Mouse (Mus musculus): ENCODE results near the gene Kndc1. TPM values are rescaled to one million over a fixed set of nuclear protein-coding genes. Genes with fewer than 3 reads are reported as not detected.

The Kndc1 gene
- polyA plus RNA-seq, 3 experiments from 2014 or later = 0.20 to 0.49 (median 0.38) TPM

GRCm38 (mm10) chr7:139951991-139952633 is 57.6 kb downstream of the Kndc1 start:
- no peak for ATAC-seq

- no peak for ATAC-seq
Observed at GRCm38 (mm10) chr7:139955505-139955904, 61.0 kb downstream of the Kndc1 start.

DNA sequence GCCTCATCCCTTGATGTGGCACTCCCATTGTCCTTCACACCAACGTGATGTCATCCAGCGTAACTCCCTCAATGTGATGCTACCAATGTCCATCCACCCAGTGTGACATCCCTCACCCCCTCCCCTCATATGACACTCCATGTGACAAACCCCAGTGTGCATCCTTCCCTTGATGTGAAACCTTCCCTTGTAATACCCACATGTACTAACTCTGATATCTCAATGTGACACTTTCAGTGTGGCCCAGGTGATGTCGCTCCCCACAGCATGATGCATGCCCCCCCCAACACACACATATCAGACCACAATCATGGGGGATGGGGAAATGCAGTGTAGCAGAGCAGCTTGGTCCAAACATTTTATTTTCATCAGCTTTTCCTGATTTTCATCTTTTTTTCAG is 62.2 kb downstream of the Kndc1 start:
- ATAC-seq = no peak

DNA sequence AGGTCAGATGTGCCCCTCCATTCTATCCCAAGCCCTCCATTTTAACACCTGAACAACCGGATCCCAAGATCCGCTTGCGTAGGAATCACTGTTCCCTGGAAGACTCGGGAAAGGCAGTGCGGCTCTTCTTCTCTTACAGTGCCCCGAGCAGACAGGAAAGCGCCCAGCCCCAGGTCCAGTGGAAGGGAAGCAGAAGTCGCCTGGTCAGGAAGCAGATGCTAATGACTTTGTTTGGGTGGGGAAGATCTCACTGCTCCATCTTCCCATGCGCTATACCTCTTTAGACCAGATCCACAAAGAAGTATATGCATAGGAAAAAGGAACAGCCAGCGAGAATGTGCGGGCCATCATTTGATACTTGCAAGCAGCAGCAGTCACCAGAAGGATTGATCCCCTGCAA is 62.9 kb downstream of the Kndc1 start:
- ATAC-seq = no peak

- ATAC-seq = no peak
Observed at GRCm38 (mm10) chr7:139957958-139958357, 63.5 kb downstream of the Kndc1 start.

DNA sequence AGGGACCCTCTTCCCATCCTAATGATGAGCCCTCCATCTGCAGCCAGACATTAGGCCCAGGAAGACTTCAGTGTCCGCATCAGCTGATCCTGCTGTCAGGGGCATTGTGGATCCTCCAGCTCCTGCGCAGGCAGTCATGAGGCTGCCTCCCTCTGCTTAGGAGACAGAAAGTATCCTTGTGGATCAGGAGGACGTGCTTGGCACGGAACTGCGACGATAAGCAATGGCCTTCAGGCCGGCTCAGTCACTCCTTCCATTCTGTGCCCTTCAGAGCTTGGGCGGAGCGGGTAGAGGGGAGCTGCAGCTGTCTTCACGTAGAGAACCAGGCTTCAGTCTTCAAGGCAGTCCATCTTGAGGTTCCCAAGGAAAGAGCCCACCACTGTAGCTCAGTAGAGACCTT is 66.6 kb downstream of the Kndc1 start:
- ATAC-seq = no peak

GRCm38 (mm10) chr7:139963814-139964213 is 69.3 kb downstream of the Kndc1 start:
- no peak for ATAC-seq

- no peak for ATAC-seq
Observed at GRCm38 (mm10) chr7:139967175-139967574, 72.7 kb downstream of the Kndc1 start.

GRCm38 (mm10) chr7:139968428-139968827 is 73.9 kb downstream of the Kndc1 start:
- peak; percentile 93 for ATAC-seq

GRCm38 (mm10) chr7:139969348-139970130 is 75.0 kb downstream of the Kndc1 start:
- ATAC-seq = no peak

DNA sequence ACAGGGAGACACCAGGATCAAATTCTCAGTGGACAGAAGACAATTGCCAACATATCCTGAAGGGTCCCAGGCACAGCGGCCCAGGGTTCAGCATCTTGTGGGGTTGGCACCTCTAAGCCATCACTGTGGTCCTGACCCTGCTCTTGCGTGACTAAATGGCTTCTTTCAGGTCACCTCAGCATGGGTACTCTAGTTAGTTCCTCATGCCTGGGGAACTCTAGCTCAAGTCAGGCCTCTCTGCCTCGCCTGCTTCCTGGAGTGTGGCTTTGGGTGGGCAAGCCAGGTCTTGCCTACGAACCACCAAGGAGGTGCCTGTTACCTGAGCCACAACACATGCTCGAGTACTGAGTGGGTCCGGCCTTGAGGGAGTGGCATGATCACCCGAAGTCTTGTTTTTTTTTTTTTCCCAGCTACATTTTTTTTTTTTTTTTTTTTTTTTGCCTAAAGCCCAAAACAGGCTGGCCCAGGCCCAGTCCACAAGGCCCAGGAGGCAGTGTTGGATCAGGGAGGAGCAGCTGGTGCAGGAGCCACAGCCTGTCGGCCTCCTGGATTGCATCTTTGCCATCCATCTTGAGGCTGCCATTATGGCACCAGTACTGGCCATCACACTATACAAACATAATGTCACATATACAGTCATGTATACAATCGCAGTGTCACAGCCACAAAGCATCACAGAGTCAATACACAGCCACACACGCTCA is 75.9 kb downstream of the Kndc1 start:
- no peak for ATAC-seq

- no peak for ATAC-seq
Observed at GRCm38 (mm10) chr7:139970979-139971378, 76.5 kb downstream of the Kndc1 start.

- peak; percentile 8 for ATAC-seq
Observed at GRCm38 (mm10) chr7:139971436-139971835, 76.9 kb downstream of the Kndc1 start.

DNA sequence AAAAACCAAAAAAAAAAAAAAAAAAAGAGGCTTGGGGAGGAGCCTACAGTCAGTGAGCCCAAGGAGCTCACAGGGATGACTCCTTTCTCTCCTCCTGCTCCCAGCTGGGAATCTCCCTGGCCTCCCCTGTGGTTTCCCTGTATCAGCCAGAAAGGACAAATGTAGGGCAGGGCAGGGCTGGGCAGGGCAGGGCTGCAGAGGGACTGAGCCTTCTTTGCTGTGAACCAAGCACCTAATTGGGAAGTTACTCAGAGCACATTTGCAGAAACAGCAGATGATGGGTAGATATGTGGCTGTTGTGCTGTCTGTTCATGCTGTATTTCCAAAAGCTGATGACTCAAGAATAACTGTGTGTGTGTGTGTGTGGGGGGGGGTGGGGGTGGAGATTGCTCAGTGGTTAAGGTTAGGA is 78.4 kb downstream of the Kndc1 start:
- no peak for ATAC-seq

DNA sequence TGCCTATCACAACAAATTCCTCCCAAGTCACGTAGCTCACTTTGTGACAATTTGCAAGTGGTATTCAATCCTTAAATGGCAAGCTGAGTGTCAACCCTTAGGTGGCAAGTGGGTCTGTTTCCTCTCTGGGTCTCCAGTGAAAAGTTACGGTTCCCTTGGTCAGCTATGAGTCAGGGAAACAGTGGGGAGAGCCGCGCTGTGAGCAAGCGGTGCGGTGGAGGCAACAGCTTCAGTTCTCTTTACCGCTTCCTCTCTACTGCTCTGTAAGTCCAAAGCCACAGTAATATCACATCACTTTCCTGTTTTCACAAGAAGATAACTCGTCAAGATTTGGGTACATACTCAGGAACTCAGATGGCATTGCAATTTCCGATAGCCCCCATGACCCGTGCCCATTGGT is 79.8 kb downstream of the Kndc1 start:
- peak; percentile 62 for ATAC-seq

GRCm38 (mm10) chr7:139975471-139975870 is 81.0 kb downstream of the Kndc1 start:
- no peak for ATAC-seq

DNA sequence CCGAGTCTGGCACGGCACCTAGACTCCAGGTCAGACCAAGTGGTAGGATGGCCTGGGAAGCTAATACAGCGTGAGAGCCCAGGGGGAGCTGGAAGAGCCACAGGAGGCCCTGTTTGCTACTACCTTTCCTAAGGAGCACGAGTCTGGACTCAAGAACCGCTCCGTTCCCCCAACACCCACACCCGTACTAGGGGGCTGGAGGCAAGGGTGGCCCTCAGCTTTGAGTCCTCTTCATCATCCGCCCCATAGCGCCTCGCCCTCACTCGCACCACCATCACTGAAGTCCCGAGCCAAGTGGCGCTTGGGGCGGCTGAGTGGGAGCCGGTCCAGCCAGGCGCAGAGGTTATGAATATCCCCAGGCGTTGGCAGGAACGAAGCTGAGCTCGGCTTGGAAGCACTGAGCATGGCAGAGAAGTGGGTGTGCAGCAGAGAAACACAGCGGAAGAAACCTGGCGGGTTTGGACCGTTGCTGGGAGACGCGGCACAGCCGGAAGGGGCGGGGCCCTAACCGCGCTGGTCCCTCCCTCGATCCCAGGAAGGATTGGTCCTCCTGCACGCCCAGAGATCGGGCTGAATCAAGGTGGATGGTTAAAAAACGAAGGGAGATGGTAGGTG is 83.9 kb downstream of the Kndc1 start, which contains the start of gene 6430531B16Rik:
6430531B16Rik (minus strand) TSS at position 478 of the 615 bp plus-strand sequence.
- ATAC-seq = peak; percentile 93

DNA sequence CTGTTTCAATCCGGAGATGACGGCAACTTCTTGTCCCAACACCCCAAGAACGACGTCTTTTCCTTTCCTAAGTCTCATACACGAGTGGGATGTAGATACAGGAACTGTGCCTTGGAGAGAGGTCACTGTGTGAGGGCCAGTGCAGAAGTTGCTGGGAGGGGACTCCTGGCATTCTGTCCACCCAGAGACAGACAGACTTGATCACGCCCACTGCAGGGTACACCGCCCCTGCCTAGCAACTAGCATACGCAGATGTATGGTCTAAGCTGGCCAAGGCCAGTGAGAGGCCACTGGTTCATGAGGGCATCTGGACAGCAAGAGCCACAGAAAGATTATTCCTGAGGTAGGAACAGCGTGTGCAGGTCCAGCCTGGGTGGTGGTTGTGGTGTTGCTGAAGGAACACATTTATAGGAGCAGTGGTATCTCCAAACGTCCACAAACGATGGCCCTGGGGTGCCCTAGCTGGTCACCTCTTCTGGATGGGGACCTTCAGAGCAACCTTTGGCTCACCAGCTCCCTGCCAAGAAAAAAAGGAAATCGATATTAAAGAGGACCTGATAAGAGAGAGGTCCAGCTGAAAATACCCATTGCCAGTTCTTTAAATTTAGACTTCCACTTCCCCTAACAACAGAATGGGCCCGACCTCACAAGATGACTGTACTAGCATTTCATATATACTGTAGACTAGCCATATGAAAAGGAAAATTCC is 84.7 kb downstream of the Kndc1 start:
- ATAC-seq = no peak

DNA sequence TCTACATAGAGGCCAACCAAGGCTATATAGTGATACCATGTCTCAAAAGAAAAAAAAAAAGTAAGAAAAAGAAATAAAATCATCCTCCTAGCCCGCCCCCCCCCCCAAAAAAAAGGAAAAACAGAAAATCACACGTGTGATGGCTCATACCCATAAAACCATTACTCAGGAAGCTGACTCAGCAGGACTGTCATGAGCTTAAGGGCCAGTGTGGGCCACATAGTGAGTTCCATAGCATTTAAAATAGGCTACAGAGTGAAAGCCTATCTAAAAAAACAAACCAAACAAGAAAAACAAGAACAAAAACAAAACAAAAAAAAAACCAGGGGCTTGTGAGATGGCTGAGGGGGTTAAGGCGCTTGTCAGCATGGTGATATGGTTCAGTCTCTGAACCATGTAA is 86.3 kb downstream of the Kndc1 start:
- no peak for ATAC-seq

DNA sequence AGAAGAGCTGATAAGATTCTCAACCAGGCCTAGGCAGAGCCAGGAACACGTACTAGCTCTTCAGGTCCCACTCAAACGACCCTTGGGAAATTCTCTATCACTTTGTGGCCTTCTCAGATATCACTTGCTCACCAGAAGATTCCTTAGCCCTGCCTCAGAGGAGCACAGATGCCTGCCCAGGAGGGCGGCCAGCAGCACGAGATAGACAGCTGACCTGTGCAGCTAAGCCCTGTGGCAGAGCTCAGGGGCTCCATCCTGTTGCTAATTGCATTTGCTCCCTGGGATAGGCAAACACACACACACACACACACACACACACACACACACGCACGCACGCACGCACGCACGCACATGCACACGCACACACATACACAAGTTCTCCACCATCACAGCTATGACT is 87.6 kb downstream of the Kndc1 start:
- no peak for ATAC-seq

DNA sequence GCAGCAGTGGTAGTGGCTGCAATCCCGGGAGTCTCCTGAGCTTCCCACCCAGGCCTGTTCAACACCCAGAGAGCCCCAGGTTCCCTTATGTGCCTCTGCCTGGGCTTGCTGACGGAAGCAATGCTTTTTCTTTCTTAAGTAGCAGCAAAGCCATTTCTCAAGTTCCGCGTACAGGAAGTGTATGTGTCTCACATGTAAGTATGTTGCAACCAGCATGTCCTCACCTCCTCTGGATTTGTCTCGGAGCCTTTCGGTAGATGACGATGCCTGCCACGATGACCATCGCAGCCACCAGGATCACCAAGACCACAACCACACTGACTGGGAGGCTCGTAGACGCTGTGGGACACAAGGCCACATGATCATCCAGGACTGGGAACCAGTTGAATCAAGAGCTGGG is 90.0 kb downstream of the Kndc1 start:
- ATAC-seq = no peak

DNA sequence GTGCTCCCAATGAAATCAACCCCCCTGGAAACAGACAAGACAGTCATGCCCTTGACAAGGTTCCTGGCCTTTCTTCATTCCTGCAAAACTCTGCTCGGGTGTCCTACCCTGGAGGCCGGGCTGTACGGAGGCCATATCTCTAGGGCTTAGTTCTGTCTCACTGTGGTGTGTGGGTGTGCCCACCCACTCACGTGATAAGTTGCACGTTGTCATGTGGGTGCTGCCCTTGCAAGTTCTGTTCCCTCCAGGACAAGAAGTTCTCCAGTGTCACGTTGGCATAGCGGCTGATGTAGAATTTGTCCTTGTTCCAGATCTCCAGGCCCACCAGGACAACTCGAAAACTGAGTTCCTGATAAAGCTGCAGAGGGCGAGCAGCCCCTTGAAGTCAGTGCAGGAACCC is 93.8 kb downstream of the Kndc1 start:
- ATAC-seq = no peak

Measured in inflammation-experienced regulatory T-cells, adult 6 months (primary cell).